Mouse (Mus musculus): ENCODE data around the gene Lrig1. TPM values are rescaled to one million over a fixed set of nuclear protein-coding genes. Genes with fewer than 3 reads are reported as not detected.

Gene Lrig1
- polyA plus RNA-seq, 1 experiment from 2014 or later = 25.7 TPM

DNA sequence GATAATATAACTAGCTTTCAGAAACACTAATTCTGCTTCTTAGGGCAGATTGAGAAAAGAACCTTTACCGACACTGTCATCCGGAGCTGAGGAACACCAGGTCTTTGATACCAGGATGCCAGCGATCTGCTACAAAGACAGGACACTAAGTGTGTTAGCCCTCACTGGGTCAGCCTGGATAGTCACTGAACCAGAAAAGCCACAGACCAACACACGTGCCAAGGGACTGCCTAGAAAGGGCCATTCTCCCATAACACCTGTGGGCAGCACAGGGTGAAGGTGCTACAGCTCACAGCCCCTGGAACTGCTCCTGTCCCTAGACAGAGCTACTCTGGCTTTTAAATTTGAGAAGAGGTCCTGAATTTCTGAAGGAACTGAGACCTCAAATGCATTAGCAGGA lies 32.8 kb downstream of the Lrig1 start:
- peaks cover 5% of the 10 kb centered on the region; the same call in 1 of the 2 replicates for H3K36me3 ChIP-seq

GRCm38 (mm10) chr6:94666432-94667119 lies 33.4 kb downstream of the Lrig1 start:
- H3K9me3 ChIP-seq = no peaks in the 10 kb centered on the region
- ATAC-seq (ENCODE audit: insufficient read depth, low FRiP score, low read depth) = no peak
- H3K4me2 ChIP-seq = no peak overlapping the region
- H3K27ac ChIP-seq = peak overlapping the region; percentile 38
- no peak overlapping the region for H3K9ac ChIP-seq
- peaks cover 51% of the 10 kb centered on the region for H3K4me1 ChIP-seq
- no peaks in the 10 kb centered on the region for H3K27me3 ChIP-seq (replicated peaks)
- H3K4me3 ChIP-seq (replicated peaks) = no peak overlapping the region
- peaks cover 5% of the 10 kb centered on the region; the same call in 1 of the 2 replicates for H3K36me3 ChIP-seq
- WGBS = 59% methylated on average over 7 of the region's 7 CpGs

More for the DNA sequence above, 32.8 kb downstream of the Lrig1 start:
- Histone ChIP-seq H3K4me3 (replicated peaks) (no peak overlapping the region), H3K4me1 (peaks cover 53% of the 10 kb centered on the region), H3K9ac (no peak overlapping the region), H3K27ac (0 out of 2 replicates have a peak overlapping the region, but pooled peaks have one; percentile 44), H3K27me3 (replicated peaks) (no peaks in the 10 kb centered on the region), H3K9me3 (no peaks in the 10 kb centered on the region), H3K4me2 (no peak overlapping the region)
- WGBS = 74% methylated on average over 4 of the region's 4 CpGs
- no peak for ATAC-seq (ENCODE audit: insufficient read depth, low FRiP score, low read depth)

DNA sequence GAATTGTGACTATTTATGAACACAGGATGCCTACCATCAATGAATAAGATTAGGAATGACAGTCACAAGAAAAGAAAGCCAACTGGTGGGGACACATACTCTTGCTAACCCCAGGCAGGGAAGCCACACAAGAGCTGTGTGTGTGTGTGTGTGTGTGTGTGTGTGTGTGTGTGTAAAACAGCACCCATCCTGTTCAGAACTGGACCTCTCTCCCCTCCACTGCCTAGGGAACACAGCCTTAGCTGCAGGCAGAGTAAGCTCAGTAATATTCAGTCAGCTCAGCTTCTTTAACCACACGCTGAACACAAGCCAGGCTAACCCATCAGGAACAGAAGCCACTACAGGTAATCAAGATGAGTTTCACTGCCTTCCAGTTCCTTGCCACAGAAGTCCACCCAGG lies 34.3 kb downstream of the Lrig1 start:
- no peaks in the 10 kb centered on the region for H3K27me3 ChIP-seq (replicated peaks)
- H3K27ac ChIP-seq = no peak overlapping the region
- H3K9me3 ChIP-seq = no peaks in the 10 kb centered on the region
- no peak for ATAC-seq (ENCODE audit: insufficient read depth, low FRiP score, low read depth)
- no peak overlapping the region for H3K9ac ChIP-seq
- no peak overlapping the region for H3K4me2 ChIP-seq
- 43% methylated on average over 1 of the region's 1 CpGs for WGBS
- peaks cover 5% of the 10 kb centered on the region; the same call in 1 of the 2 replicates for H3K36me3 ChIP-seq
- no peak overlapping the region for H3K4me3 ChIP-seq (replicated peaks)
- peaks cover 51% of the 10 kb centered on the region for H3K4me1 ChIP-seq

- Histone ChIP-seq H3K9ac (no peak overlapping the region), H3K27ac (no peak overlapping the region), H3K36me3 (peaks cover 5% of the 10 kb centered on the region; the same call in 1 of the 2 replicates), H3K4me3 (replicated peaks) (no peak overlapping the region), H3K9me3 (no peaks in the 10 kb centered on the region), H3K27me3 (replicated peaks) (no peaks in the 10 kb centered on the region), H3K4me2 (no peak overlapping the region), H3K4me1 (peaks cover 51% of the 10 kb centered on the region)
- no peak for ATAC-seq (ENCODE audit: insufficient read depth, low FRiP score, low read depth)
- WGBS = 40% methylated on average over 7 of the region's 7 CpGs
These were observed 34.7 kb downstream of the Lrig1 start for GRCm38 (mm10) chr6:94665248-94665647.

- Histone ChIP-seq H3K4me1 (peaks cover 50% of the 10 kb centered on the region), H3K36me3 (peaks cover 5% of the 10 kb centered on the region; the same call in 1 of the 2 replicates), H3K4me2 (no peak overlapping the region), H3K4me3 (replicated peaks) (no peak overlapping the region), H3K27me3 (replicated peaks) (no peaks in the 10 kb centered on the region), H3K9ac (no peak overlapping the region), H3K27ac (no peak overlapping the region), H3K9me3 (no peaks in the 10 kb centered on the region)
- WGBS = 63% methylated on average over 6 of the region's 6 CpGs
- ATAC-seq (ENCODE audit: insufficient read depth, low FRiP score, low read depth) = no peak
These were observed 36.0 kb downstream of the Lrig1 start for GRCm38 (mm10) chr6:94664000-94664399.

GRCm38 (mm10) chr6:94661923-94662322 lies 38.0 kb downstream of the Lrig1 start:
- Histone ChIP-seq H3K9ac (no peak overlapping the region), H3K27ac (no peak overlapping the region), H3K36me3 (peaks cover 5% of the 10 kb centered on the region; the same call in 1 of the 2 replicates), H3K9me3 (no peaks in the 10 kb centered on the region), H3K4me1 (peaks cover 45% of the 10 kb centered on the region), H3K4me3 (replicated peaks) (no peak overlapping the region), H3K4me2 (no peak overlapping the region), H3K27me3 (replicated peaks) (no peaks in the 10 kb centered on the region)
- no peak for ATAC-seq (ENCODE audit: insufficient read depth, low FRiP score, low read depth)
- WGBS = 85% methylated on average over 9 of the region's 9 CpGs

- Histone ChIP-seq H3K4me3 (replicated peaks) (no peak overlapping the region), H3K36me3 (peaks cover 5% of the 10 kb centered on the region; the same call in 1 of the 2 replicates), H3K27ac (no peak overlapping the region), H3K9me3 (no peaks in the 10 kb centered on the region), H3K9ac (no peak overlapping the region), H3K27me3 (replicated peaks) (no peaks in the 10 kb centered on the region), H3K4me1 (peaks cover 42% of the 10 kb centered on the region), H3K4me2 (no peak overlapping the region)
- ATAC-seq (ENCODE audit: insufficient read depth, low FRiP score, low read depth) = no peak
- 84% methylated on average over 8 of the region's 8 CpGs for WGBS
These were observed 38.6 kb downstream of the Lrig1 start for GRCm38 (mm10) chr6:94661321-94661720.

DNA sequence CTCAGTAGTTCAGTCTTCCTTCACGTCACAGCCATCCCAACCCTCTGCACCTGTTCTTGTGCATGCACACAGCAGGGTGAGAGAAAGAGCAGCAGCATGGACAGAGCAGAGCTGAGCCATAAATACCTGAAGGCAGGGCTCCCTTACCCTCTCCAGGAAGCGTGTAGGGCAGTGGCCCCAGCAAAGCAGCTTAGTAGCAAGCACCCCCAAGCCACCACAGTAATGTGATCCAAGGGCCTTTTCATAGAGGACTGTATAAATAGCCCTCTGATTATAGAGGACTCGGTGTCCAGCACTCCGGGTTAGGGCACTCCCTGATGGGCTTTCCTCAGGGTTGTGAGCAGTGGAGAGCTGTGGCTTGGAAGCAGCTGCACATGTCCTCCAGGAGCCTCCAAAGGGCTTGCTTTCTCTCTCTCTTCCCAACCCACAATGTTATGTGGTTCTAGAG lies 40.0 kb downstream of the Lrig1 start:
- Histone ChIP-seq H3K9me3 (no peaks in the 10 kb centered on the region), H3K9ac (no peak overlapping the region), H3K4me1 (peaks cover 35% of the 10 kb centered on the region), H3K27ac (no peak overlapping the region), H3K4me2 (no peak overlapping the region), H3K27me3 (replicated peaks) (no peaks in the 10 kb centered on the region), H3K4me3 (replicated peaks) (no peak overlapping the region), H3K36me3 (peaks cover 9% of the 10 kb centered on the region; the same call in 1 of the 2 replicates)
- 59% methylated on average over 4 of the region's 4 CpGs for WGBS
- no peak for ATAC-seq (ENCODE audit: insufficient read depth, low FRiP score, low read depth)

- H3K27me3 ChIP-seq (replicated peaks) = no peaks in the 10 kb centered on the region
- no peak overlapping the region for H3K9ac ChIP-seq
- H3K36me3 ChIP-seq = peaks cover 10% of the 10 kb centered on the region; the same call in 1 of the 2 replicates
- no peak overlapping the region for H3K27ac ChIP-seq
- 35% methylated on average over 6 of the region's 6 CpGs for WGBS
- no peak overlapping the region for H3K4me2 ChIP-seq
- no peak for ATAC-seq (ENCODE audit: insufficient read depth, low FRiP score, low read depth)
- peaks cover 28% of the 10 kb centered on the region for H3K4me1 ChIP-seq
- H3K4me3 ChIP-seq (replicated peaks) = no peak overlapping the region
- H3K9me3 ChIP-seq = no peaks in the 10 kb centered on the region
These were observed 41.9 kb downstream of the Lrig1 start for GRCm38 (mm10) chr6:94658136-94658480.

- H3K36me3 ChIP-seq = 0 out of 2 replicates have a peak, but pooled peaks cover 7% of the 10 kb centered on the region
- no peak overlapping the region for H3K4me3 ChIP-seq (replicated peaks)
- H3K27me3 ChIP-seq (replicated peaks) = no peaks in the 10 kb centered on the region
- H3K4me1 ChIP-seq = peaks cover 28% of the 10 kb centered on the region
- ATAC-seq (ENCODE audit: insufficient read depth, low FRiP score, low read depth) = no peak
- H3K9me3 ChIP-seq = no peaks in the 10 kb centered on the region
- H3K9ac ChIP-seq = no peak overlapping the region
- 65% methylated on average over 12 of the region's 12 CpGs for WGBS
- H3K4me2 ChIP-seq = no peak overlapping the region
- H3K27ac ChIP-seq = no peak overlapping the region
These were observed 42.5 kb downstream of the Lrig1 start for GRCm38 (mm10) chr6:94657204-94658135.

DNA sequence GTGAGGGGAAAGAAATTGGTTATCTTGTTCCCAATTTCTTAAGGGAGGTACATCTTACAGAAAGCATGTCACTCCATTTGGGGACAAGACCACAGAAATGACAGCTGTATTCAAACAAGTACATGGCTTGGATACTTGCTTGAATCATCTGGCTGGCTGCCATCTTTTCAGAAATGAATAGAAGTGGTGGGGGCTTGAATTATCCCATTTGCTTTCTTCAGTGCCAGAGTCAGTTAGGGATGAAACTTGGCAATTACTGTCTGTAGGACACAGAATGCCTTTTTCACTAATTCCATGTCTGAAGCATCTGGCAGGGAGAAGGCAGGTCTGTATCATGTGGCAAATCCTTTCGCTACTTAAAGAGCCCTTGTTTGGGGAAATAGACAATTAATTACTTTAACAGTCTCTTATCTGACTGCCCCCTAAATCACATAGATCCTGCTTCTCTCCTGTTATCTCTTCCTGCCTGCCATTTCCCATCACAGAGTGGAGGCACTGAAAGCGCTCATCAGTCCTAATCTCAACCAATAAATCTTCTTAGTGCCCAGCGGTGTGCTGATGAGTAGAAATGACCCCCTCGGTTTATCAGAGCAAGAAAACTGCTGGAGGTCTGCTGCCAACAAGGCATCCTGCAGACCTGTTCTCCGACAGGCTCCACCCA lies 44.0 kb downstream of the Lrig1 start:
- no peaks in the 10 kb centered on the region for H3K9me3 ChIP-seq
- H3K4me3 ChIP-seq (replicated peaks) = no peak overlapping the region
- no peak overlapping the region for H3K9ac ChIP-seq
- H3K4me1 ChIP-seq = peaks cover 22% of the 10 kb centered on the region
- 0 out of 2 replicates have a peak, but pooled peaks cover 7% of the 10 kb centered on the region for H3K36me3 ChIP-seq
- no peak overlapping the region for H3K4me2 ChIP-seq
- WGBS = 46% methylated on average over 5 of the region's 5 CpGs
- no peak for ATAC-seq (ENCODE audit: insufficient read depth, low FRiP score, low read depth)
- H3K27me3 ChIP-seq (replicated peaks) = no peaks in the 10 kb centered on the region
- no peak overlapping the region for H3K27ac ChIP-seq
